Mouse (Mus musculus): ENCODE results near the gene Smarcc1. TPM values are rescaled to one million over a fixed set of nuclear protein-coding genes. Genes with fewer than 3 reads are reported as not detected.
"Not testable (repeated sequence)": the region's sequence is repeated elsewhere in the genome, so short reads cannot be mapped to it uniquely, and the experiment has no call there.

The Smarcc1 gene
- polyA plus RNA-seq (2012; fragmentation: generic; extraction: Trizol), result 50.7 TPM
- long read RNA-seq, experiment 1, full-length matches to known transcripts, result 7 of 39 reads
- long read RNA-seq, experiment 1, partial matches to known transcripts, result 22 of 39 reads
- long read RNA-seq, experiment 1, other reads (novel, unspliced or antisense), result 10 of 39 reads
- long read RNA-seq, experiment 2, full-length matches to known transcripts, result 110 of 490 reads
- long read RNA-seq, experiment 2, partial matches to known transcripts, result 352 of 490 reads
- long read RNA-seq, experiment 2, other reads (novel, unspliced or antisense), result 28 of 490 reads

GRCm38 (mm10) chr9:110116977-110117778 lies at the start of gene Smarcc1:
Smarcc1 (plus strand) TSS chr9:110117708.
- no peak for TF ChIP-seq CEBPB (IDR thresholded peaks at IDR 0.05; ENCODE audit: low read depth)
- no peak for TF ChIP-seq FOSL1 (IDR thresholded peaks at IDR 0.05; ENCODE audit: insufficient read depth, low read length, poor library complexity, severe bottlenecking)
- TF ChIP-seq MYOG (IDR thresholded peaks at IDR 0.05; ENCODE audit: control insufficient read depth, extremely low read depth, insufficient read length), result no peak
- peak; percentile 47 for TF ChIP-seq MAX (IDR thresholded peaks at IDR 0.05)
- Histone ChIP-seq H3K36me3 (ENCODE audit: control insufficient read depth, insufficient read depth) (peaks cover 38% of the 10 kb centered on the region), H3K79me3 (ENCODE audit: low read depth) (peaks cover 31% of the 10 kb centered on the region), H3K4me3 (ENCODE audit: insufficient read depth, poor library complexity, severe bottlenecking) (peak within 1 kb of the TSS; percentile 83), H3ac (ENCODE audit: control insufficient read depth, insufficient read length, low read depth) (peak within 1 kb of the TSS; percentile 90), H3K79me2 (ENCODE audit: control insufficient read depth, insufficient read depth) (peaks cover 44% of the 10 kb centered on the region), H3K27me3 (ENCODE audit: control insufficient read depth, insufficient read depth, insufficient read length) (no peaks in the 10 kb centered on the region)

- no peaks in the 10 kb centered on the region for H3K27me3 ChIP-seq (ENCODE audit: control insufficient read depth, insufficient read depth, insufficient read length)
- H3K79me2 ChIP-seq (ENCODE audit: control insufficient read depth, insufficient read depth), result no peaks in the 10 kb centered on the region
- H3K4me3 ChIP-seq (ENCODE audit: insufficient read depth, poor library complexity, severe bottlenecking), result no peak overlapping the region
- TF ChIP-seq MAX (IDR thresholded peaks at IDR 0.05) (no peak), MYOG (IDR thresholded peaks at IDR 0.05; ENCODE audit: control insufficient read depth, extremely low read depth, insufficient read length) (no peak), CEBPB (IDR thresholded peaks at IDR 0.05; ENCODE audit: low read depth) (no peak), USF1 (IDR thresholded peaks at IDR 0.05; ENCODE audit: low read depth) (no peak), CTCF (IDR thresholded peaks at IDR 0.05; ENCODE audit: control insufficient read depth, insufficient read depth, insufficient read length) (no peak), FOSL1 (IDR thresholded peaks at IDR 0.05; ENCODE audit: insufficient read depth, low read length, poor library complexity, severe bottlenecking) (no peak), MYOD1 (IDR thresholded peaks at IDR 0.05; ENCODE audit: control insufficient read depth, insufficient read length, low read depth) (no peak)
- H3K79me3 ChIP-seq (ENCODE audit: low read depth), result no peaks in the 10 kb centered on the region
- H3K36me3 ChIP-seq (ENCODE audit: control insufficient read depth, insufficient read depth), result peaks cover 65% of the 10 kb centered on the region
- H3ac ChIP-seq (ENCODE audit: control insufficient read depth, insufficient read length, low read depth), result no peak overlapping the region
These were observed 48.8 kb upstream of the Smarcc1 start for GRCm38 (mm10) chr9:110068745-110069144.

DNA sequence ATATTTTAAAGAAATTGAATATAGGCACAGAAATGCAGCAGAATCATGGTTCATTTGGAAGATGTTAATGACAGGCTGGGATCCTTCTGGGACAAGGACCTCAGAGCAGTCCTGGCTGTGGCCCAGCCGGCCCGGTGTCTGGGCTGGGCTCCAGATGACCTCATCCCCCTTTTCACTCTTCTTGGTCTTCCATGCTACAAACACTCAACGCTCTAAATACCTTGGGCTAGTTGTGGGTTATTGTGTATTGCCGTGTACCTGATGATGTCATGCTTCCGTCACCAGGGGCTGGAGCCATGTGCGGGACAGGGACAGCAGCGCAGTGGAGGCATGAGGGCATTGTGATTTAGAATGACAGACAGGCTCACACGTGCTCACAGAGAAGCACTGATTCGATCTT lies 47.1 kb upstream of the Smarcc1 start:
- Histone ChIP-seq H3K27me3 (ENCODE audit: control insufficient read depth, insufficient read depth, insufficient read length) (no peaks in the 10 kb centered on the region), H3K79me3 (ENCODE audit: low read depth) (no peaks in the 10 kb centered on the region), H3K79me2 (ENCODE audit: control insufficient read depth, insufficient read depth) (no peaks in the 10 kb centered on the region), H3ac (ENCODE audit: control insufficient read depth, insufficient read length, low read depth) (no peak overlapping the region), H3K4me3 (ENCODE audit: insufficient read depth, poor library complexity, severe bottlenecking) (no peak overlapping the region), H3K36me3 (ENCODE audit: control insufficient read depth, insufficient read depth) (peaks cover 78% of the 10 kb centered on the region)
- TF ChIP-seq USF1 (IDR thresholded peaks at IDR 0.05; ENCODE audit: low read depth), result no peak
- TF ChIP-seq MYOD1 (IDR thresholded peaks at IDR 0.05; ENCODE audit: control insufficient read depth, insufficient read length, low read depth), result no peak
- no peak for TF ChIP-seq FOSL1 (IDR thresholded peaks at IDR 0.05; ENCODE audit: insufficient read depth, low read length, poor library complexity, severe bottlenecking)
- TF ChIP-seq CEBPB (IDR thresholded peaks at IDR 0.05; ENCODE audit: low read depth), result no peak
- TF ChIP-seq MYOG (IDR thresholded peaks at IDR 0.05; ENCODE audit: control insufficient read depth, extremely low read depth, insufficient read length), result no peak
- TF ChIP-seq MAX (IDR thresholded peaks at IDR 0.05), result no peak
- TF ChIP-seq CTCF (IDR thresholded peaks at IDR 0.05; ENCODE audit: control insufficient read depth, insufficient read depth, insufficient read length), result no peak

- H3K36me3 ChIP-seq (ENCODE audit: control insufficient read depth, insufficient read depth), result peaks cover 82% of the 10 kb centered on the region
- H3K79me2 ChIP-seq (ENCODE audit: control insufficient read depth, insufficient read depth), result no peaks in the 10 kb centered on the region
- TF ChIP-seq FOSL1 (IDR thresholded peaks at IDR 0.05; ENCODE audit: insufficient read depth, low read length, poor library complexity, severe bottlenecking), result no peak
- no peaks in the 10 kb centered on the region for H3K79me3 ChIP-seq (ENCODE audit: low read depth)
- no peak overlapping the region for H3K4me3 ChIP-seq (ENCODE audit: insufficient read depth, poor library complexity, severe bottlenecking)
- no peak overlapping the region for H3ac ChIP-seq (ENCODE audit: control insufficient read depth, insufficient read length, low read depth)
- H3K27me3 ChIP-seq (ENCODE audit: control insufficient read depth, insufficient read depth, insufficient read length), result no peaks in the 10 kb centered on the region
These were observed 46.5 kb upstream of the Smarcc1 start for GRCm38 (mm10) chr9:110071011-110071410.

- Histone ChIP-seq H3K4me3 (ENCODE audit: insufficient read depth, poor library complexity, severe bottlenecking) (no peak overlapping the region), H3K79me2 (ENCODE audit: control insufficient read depth, insufficient read depth) (no peaks in the 10 kb centered on the region), H3K27me3 (ENCODE audit: control insufficient read depth, insufficient read depth, insufficient read length) (no peaks in the 10 kb centered on the region), H3K36me3 (ENCODE audit: control insufficient read depth, insufficient read depth) (peaks cover 81% of the 10 kb centered on the region), H3ac (ENCODE audit: control insufficient read depth, insufficient read length, low read depth) (no peak overlapping the region), H3K79me3 (ENCODE audit: low read depth) (no peaks in the 10 kb centered on the region)
- TF ChIP-seq MYOG (IDR thresholded peaks at IDR 0.05; ENCODE audit: control insufficient read depth, extremely low read depth, insufficient read length) (no peak), USF1 (IDR thresholded peaks at IDR 0.05; ENCODE audit: low read depth) (no peak), CTCF (IDR thresholded peaks at IDR 0.05; ENCODE audit: control insufficient read depth, insufficient read depth, insufficient read length) (no peak), MAX (IDR thresholded peaks at IDR 0.05) (no peak), FOSL1 (IDR thresholded peaks at IDR 0.05; ENCODE audit: insufficient read depth, low read length, poor library complexity, severe bottlenecking) (no peak), MYOD1 (IDR thresholded peaks at IDR 0.05; ENCODE audit: control insufficient read depth, insufficient read length, low read depth) (no peak), CEBPB (IDR thresholded peaks at IDR 0.05; ENCODE audit: low read depth) (no peak)
These were observed 45.7 kb upstream of the Smarcc1 start for GRCm38 (mm10) chr9:110071843-110072242.

GRCm38 (mm10) chr9:110076468-110076867 lies 41.0 kb upstream of the Smarcc1 start:
- peaks cover 76% of the 10 kb centered on the region for H3K36me3 ChIP-seq (ENCODE audit: control insufficient read depth, insufficient read depth)
- H3K79me2 ChIP-seq (ENCODE audit: control insufficient read depth, insufficient read depth); H3K27me3 ChIP-seq (ENCODE audit: control insufficient read depth, insufficient read depth, insufficient read length); H3ac ChIP-seq (ENCODE audit: control insufficient read depth, insufficient read length, low read depth); H3K79me3 ChIP-seq (ENCODE audit: low read depth); H3K4me3 ChIP-seq (ENCODE audit: insufficient read depth, poor library complexity, severe bottlenecking): not testable (repeated sequence)
